Mouse (Mus musculus): ENCODE data around the gene H2-DMb2.

GRCm38 (mm10) chr17:34117421-34118112 lies 25.5 kb upstream of the H2-DMb2 start:
- TF ChIP-seq CTCF (IDR thresholded peaks at IDR 0.05; ENCODE audit: low read depth, low read length), result no peak
- no peak for TF ChIP-seq POLR2A (IDR thresholded peaks at IDR 0.05; ENCODE audit: insufficient read depth, low read length)

Measured in ES-Bruce4 (cell line).